In the genomic region with DNA sequence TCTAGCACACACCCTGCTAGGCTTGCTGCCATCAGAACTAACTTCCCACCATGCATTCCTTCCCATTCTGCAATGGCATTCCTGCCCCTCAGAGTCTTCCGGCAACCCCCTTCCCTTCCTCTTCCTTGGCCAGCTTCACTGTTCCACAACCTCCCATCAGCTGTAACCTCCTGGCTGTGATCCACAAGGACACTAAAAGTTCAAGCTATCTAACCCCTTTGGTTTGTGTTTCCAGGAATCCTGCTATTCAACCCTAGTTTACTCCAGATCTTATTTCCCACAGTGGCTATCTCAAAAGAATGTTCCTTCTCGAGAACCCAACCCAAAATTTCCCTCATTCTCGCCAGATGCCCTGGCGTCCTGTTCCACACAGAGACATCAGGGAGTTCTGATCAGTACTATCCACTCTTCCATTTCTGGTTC, we compare ENCODE assay signal across 10 mouse cellular contexts.
A peak's percentile ranks its signal among the peaks of the same experiment; 100 is the strongest.
DNase-seq lines count a peak whose midpoint lies in the region; ATAC-seq and TF ChIP-seq lines count a peak whose summit lies in the region.
"Had no signal": no experiment of that assay in that cellular context is flagged by ENCODE, and none has a peak within 500 bp of the region (broad histone marks: within the 10 kb centered on the region; RNA-seq: fewer than 3 reads in every experiment).

No protein-coding gene starts in this region.

- no peak overlapping the region for H3K4me3 ChIP-seq in lung, embryonic 14.5 days (ENCODE audit: low read depth, low read length)
- no peak overlapping the region for H3K4me3 ChIP-seq in hindbrain, embryonic 14.5 days (replicated peaks; ENCODE audit: low read length)
- H3K4me3 ChIP-seq in midbrain, embryonic 14.5 days (replicated peaks; ENCODE audit: low read depth, low read length): no peak overlapping the region
- H3K4me3 ChIP-seq: embryonic facial prominence, embryonic 15.5 days; liver, embryonic 13.5 days had no signal

- H3K9me3 ChIP-seq in lung, embryonic 14.5 days (ENCODE audit: low read depth, low read length): no peaks in the 10 kb centered on the region
- no peaks in the 10 kb centered on the region for H3K9me3 ChIP-seq in hindbrain, embryonic 14.5 days (ENCODE audit: control insufficient read depth, low read length)
- H3K9me3 ChIP-seq in midbrain, embryonic 14.5 days (ENCODE audit: control insufficient read depth, low read length): no peaks in the 10 kb centered on the region
- H3K9me3 ChIP-seq: embryonic facial prominence, embryonic 15.5 days; liver, embryonic 13.5 days had no signal

- H3K36me3 ChIP-seq in lung, embryonic 14.5 days (ENCODE audit: insufficient read depth): no peaks in the 10 kb centered on the region
- H3K36me3 ChIP-seq in hindbrain, embryonic 14.5 days (replicated peaks; ENCODE audit: control insufficient read depth, insufficient read depth): no peaks in the 10 kb centered on the region
- no peaks in the 10 kb centered on the region for H3K36me3 ChIP-seq in midbrain, embryonic 14.5 days (ENCODE audit: control insufficient read depth, insufficient read depth, low read length)
- H3K36me3 ChIP-seq: embryonic facial prominence, embryonic 15.5 days; liver, embryonic 13.5 days had no signal

- ATAC-seq in lung, embryonic 14.5 days (ENCODE audit: insufficient read depth): peak; percentile 84
- no peak for ATAC-seq in hindbrain, embryonic 14.5 days (ENCODE audit: low FRiP score)
- no peak for ATAC-seq in midbrain, embryonic 14.5 days (ENCODE audit: low FRiP score, low TSS enrichment)

- H3K4me2 ChIP-seq in lung, embryonic 14.5 days: no peak overlapping the region
- H3K4me2 ChIP-seq in hindbrain, embryonic 14.5 days (replicated peaks): no peak overlapping the region
- no peak overlapping the region for H3K4me2 ChIP-seq in midbrain, embryonic 14.5 days (ENCODE audit: low read length)
- H3K4me2 ChIP-seq: embryonic facial prominence, embryonic 15.5 days; liver, embryonic 13.5 days had no signal

- H3K27me3 ChIP-seq in lung, embryonic 14.5 days (ENCODE audit: insufficient read depth, low read length): no peaks in the 10 kb centered on the region
- H3K27me3 ChIP-seq in hindbrain, embryonic 14.5 days (ENCODE audit: control insufficient read depth, insufficient read depth, low read length): no peaks in the 10 kb centered on the region
- no peaks in the 10 kb centered on the region for H3K27me3 ChIP-seq in midbrain, embryonic 14.5 days (ENCODE audit: control insufficient read depth, insufficient read depth, low read length)
- H3K27me3 ChIP-seq: embryonic facial prominence, embryonic 15.5 days; liver, embryonic 13.5 days had no signal

- H3K9ac ChIP-seq in lung, embryonic 14.5 days: no peak overlapping the region
- no peak overlapping the region for H3K9ac ChIP-seq in hindbrain, embryonic 14.5 days
- H3K9ac ChIP-seq in midbrain, embryonic 14.5 days (replicated peaks; ENCODE audit: low read length): no peak overlapping the region
- H3K9ac ChIP-seq: embryonic facial prominence, embryonic 15.5 days; liver, embryonic 13.5 days had no signal

- TF ChIP-seq CTCF in lung, embryonic 14.5 days (IDR thresholded peaks at IDR 0.05; ENCODE audit: low read depth): no peak

- DNase-seq in adrenal gland, adult 8-10 months: peak; percentile 11
- no peak for DNase-seq in adrenal gland, adult 18-20 months (ENCODE audit: low spot score in 2 of 2)
- peak; percentile 5 to 12 for DNase-seq in adrenal gland, postnatal 36 days
- DNase-seq in heart, postnatal 10 days: peak; percentile 31 to 52
- DNase-seq in lung, embryonic 14.5 days: peak; percentile 85
- no peak for DNase-seq in hindbrain, embryonic 14.5 days (ENCODE audit: low spot score)
- DNase-seq in midbrain, embryonic 14.5 days: no peak
- no peak for DNase-seq in thymus, postnatal 0 days (ENCODE audit: low spot score)
- DNase-seq: liver, embryonic 13.5 days had no signal

- H3K4me1 ChIP-seq in lung, embryonic 14.5 days (ENCODE audit: insufficient read depth): peaks cover 9% of the 10 kb centered on the region; the same call in 1 of the 2 replicates
- no peaks in the 10 kb centered on the region for H3K4me1 ChIP-seq in hindbrain, embryonic 14.5 days (replicated peaks; ENCODE audit: control insufficient read depth, insufficient read depth, low read length)
- H3K4me1 ChIP-seq in midbrain, embryonic 14.5 days (ENCODE audit: control insufficient read depth, insufficient read depth, low read length): no peaks in the 10 kb centered on the region
- H3K4me1 ChIP-seq: liver, embryonic 13.5 days had no signal

- intact Hi-C loops in heart, postnatal 10 days (cut with DNase I): no loop called here

- WGBS in lung, embryonic 14.5 days: 46% methylated on average over 4 of the region's 4 CpGs
- 88% methylated on average over 4 of the region's 4 CpGs for WGBS in hindbrain, embryonic 14.5 days
- WGBS in midbrain, embryonic 14.5 days: 93% methylated on average over 4 of the region's 4 CpGs

- no peak overlapping the region for H3K27ac ChIP-seq in lung, embryonic 14.5 days (ENCODE audit: low read depth)
- H3K27ac ChIP-seq in hindbrain, embryonic 14.5 days: no peak overlapping the region
- no peak overlapping the region for H3K27ac ChIP-seq in midbrain, embryonic 14.5 days (replicated peaks; ENCODE audit: low read depth, low read length)
- H3K27ac ChIP-seq: embryonic facial prominence, embryonic 15.5 days; liver, embryonic 13.5 days had no signal

Comparison
In these comparisons a context has a peak if more than half of its experiments do, and no peak if none do; other contexts are left out.
1. DNase-seq: peak in adrenal gland, adult 8-10 months (single experiment), adrenal gland, postnatal 36 days (2 of 2), heart, postnatal 10 days (2 of 2) and lung, embryonic 14.5 days (single experiment); none in adrenal gland, adult 18-20 months (0 of 2), hindbrain, embryonic 14.5 days (single experiment), midbrain, embryonic 14.5 days (single experiment) and thymus, postnatal 0 days (single experiment).